Mouse (Mus musculus): ENCODE data around the gene Gm49450.

Gm49450 gene

GRCm38 (mm10) chr15:98953401-98954356 lies at the start of gene Gm49450, which contains the start of gene Tuba1a:
TSS of gene Gm49450 (minus strand) at chr15:98953551.
TSS of gene Tuba1a (minus strand) at chr15:98953703.
- in situ Hi-C loops (cut with MseI, MboI), result no loop called here

GRCm38 (mm10) chr15:99001451-99001931 lies 48.1 kb upstream of the Gm49450 start:
- in situ Hi-C loops (cut with MseI, MboI), result no loop called here

GRCm38 (mm10) chr15:99000535-99001283 lies 47.4 kb upstream of the Gm49450 start:
- in situ Hi-C loops (cut with MseI, MboI), result no loop called here

GRCm38 (mm10) chr15:98998775-98999157 lies 45.4 kb upstream of the Gm49450 start:
- in situ Hi-C loops (cut with MseI, MboI), result no loop called here

GRCm38 (mm10) chr15:98997938-98998774 lies 44.8 kb upstream of the Gm49450 start:
- in situ Hi-C loops (cut with MseI, MboI), result no loop called here

GRCm38 (mm10) chr15:98996840-98997239 lies 43.5 kb upstream of the Gm49450 start:
- in situ Hi-C loops (cut with MseI, MboI), result no loop called here

GRCm38 (mm10) chr15:98994957-98995520 lies 41.7 kb upstream of the Gm49450 start:
- in situ Hi-C loops (cut with MseI, MboI), result no loop called here

- in situ Hi-C loops (cut with MseI, MboI), result no loop called here
These were observed 40.5 kb upstream of the Gm49450 start for GRCm38 (mm10) chr15:98993865-98994264.

- in situ Hi-C loops (cut with MseI, MboI), result no loop called here
These were observed 39.9 kb upstream of the Gm49450 start for GRCm38 (mm10) chr15:98993093-98993793.

- in situ Hi-C loops (cut with MseI, MboI), result no loop called here
These were observed 38.9 kb upstream of the Gm49450 start for GRCm38 (mm10) chr15:98992086-98992912.

- in situ Hi-C loops (cut with MseI, MboI), result no loop called here
These were observed 38.2 kb upstream of the Gm49450 start for GRCm38 (mm10) chr15:98991540-98992050.

GRCm38 (mm10) chr15:98990669-98991539 lies 37.6 kb upstream of the Gm49450 start:
- in situ Hi-C loops (cut with MseI, MboI), result no loop called here

GRCm38 (mm10) chr15:98989701-98990430 lies 36.5 kb upstream of the Gm49450 start:
- in situ Hi-C loops (cut with MseI, MboI), result no loop called here

- in situ Hi-C loops (cut with MseI, MboI), result no loop called here
These were observed 35.4 kb upstream of the Gm49450 start for GRCm38 (mm10) chr15:98988787-98989186.

GRCm38 (mm10) chr15:98987661-98988181 lies 34.4 kb upstream of the Gm49450 start:
- in situ Hi-C loops (cut with MseI, MboI), result no loop called here

- in situ Hi-C loops (cut with MseI, MboI), result no loop called here
These were observed 33.8 kb upstream of the Gm49450 start for GRCm38 (mm10) chr15:98987077-98987630.

All from mouse trophoblast stem cell (cell line).